Mouse (Mus musculus) gastrocnemius, adult 2 months (tissue): ENCODE measurements around the gene Rap2c. TPM values are rescaled to one million over a fixed set of nuclear protein-coding genes. Genes with fewer than 3 reads are reported as not detected.

ENCODE experiments used
- DNase-seq: peaks from one replicate; pipeline ENCODE4 v3.0.0; 2022
- H3K27ac ChIP-seq: fragments of 200-600 bp; 2 replicates; pipeline ENCODE4 v1.8.1; 2022; ENCODE audit warnings: mild to moderate bottlenecking
- H3K4me3 ChIP-seq: fragments of 200-600 bp; 2 replicates; pipeline ENCODE4 v1.8.1; 2022; ENCODE audit warnings: mild to moderate bottlenecking, moderate library complexity
- CTCF ChIP-seq: fragments of 200-600 bp; IDR thresholded peaks from 2 replicates; pipeline ENCODE4 v1.8.1; 2022; ENCODE audit warnings: antibody characterized with exemption, mild to moderate bottlenecking, moderate library complexity
- intact Hi-C: fragments of 180-260 bp; cut with DNase I; formaldehyde crosslinking; loops from one replicate; pipeline ENCODE4 v1.15.1; 2025
- long read RNA-seq, 2 experiments: library from polyadenylated mRNA; stranded (forward); transcript quantifications; one replicate each; pipeline ENCODE4 v2.0.0; 2021
- total RNA-seq, 2 experiments: library from RNA; stranded (reverse); gene quantifications; 2 replicates each; pipeline ENCODE4 v1.2.3; 2021

The Rap2c gene
- 10 to 100 TPM; 21.8 to 23.3 TPM for total RNA-seq
- long read RNA-seq, experiment 1, partial matches to known transcripts = 0 of 17 reads
- long read RNA-seq, experiment 1, other reads (novel, unspliced or antisense) = 14 of 17 reads
- long read RNA-seq, experiment 2, partial matches to known transcripts = 1 of 18 reads
- long read RNA-seq, experiment 2, other reads (novel, unspliced or antisense) = 14 of 18 reads

DNA sequence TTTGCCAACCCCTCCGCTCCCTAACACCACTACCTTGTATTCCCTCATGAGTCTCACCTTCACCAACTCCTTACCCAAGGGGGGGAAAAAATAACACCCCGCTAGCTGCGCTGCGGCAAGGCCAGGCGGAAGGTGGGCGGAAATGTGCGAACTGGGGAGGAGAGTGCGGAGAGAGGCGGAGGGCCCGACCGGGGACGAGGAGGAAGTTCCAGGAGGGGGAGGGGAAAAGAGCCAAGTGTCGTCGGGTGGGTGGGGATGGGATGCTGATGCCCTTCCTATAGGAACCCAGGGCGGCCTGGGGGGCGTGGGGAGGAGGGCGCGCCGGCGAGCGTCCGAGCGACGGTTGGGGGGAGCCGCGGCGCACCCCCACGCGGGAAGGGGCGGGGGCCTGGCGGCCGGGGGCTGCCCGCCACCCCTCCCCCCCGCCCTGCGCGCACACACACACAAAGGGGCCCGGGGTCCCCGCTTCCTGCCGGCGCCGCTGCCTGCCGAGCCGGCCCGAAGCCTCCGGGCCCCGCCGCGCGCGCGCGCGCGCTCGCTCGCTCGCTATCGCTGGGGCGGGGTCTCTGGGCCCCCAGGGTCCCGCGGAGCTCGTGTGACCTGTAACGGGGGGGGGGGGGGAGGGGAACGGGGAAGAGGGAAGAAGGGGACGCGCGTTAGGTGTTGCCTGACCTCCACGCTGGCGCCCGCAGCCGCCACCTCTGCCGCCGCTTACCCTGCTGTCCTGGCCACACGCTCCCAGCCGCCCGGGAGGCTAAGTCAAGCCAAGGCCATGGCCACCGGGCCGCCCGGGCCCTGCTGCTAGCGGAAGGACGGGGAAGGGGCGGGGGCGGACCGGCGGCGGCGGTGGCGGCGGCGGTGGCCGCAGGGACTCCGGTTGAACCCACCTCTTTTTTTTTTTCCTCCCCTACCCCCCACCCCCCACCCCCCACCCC, at the start of gene Rap2c:
TSS of gene Rap2c (minus strand) at position 168 of the 935 bp plus-strand sequence.
- no peak for TF ChIP-seq CTCF
- H3K4me3 ChIP-seq = peak within 1 kb of the TSS; percentile 83
- intact Hi-C loops = no loop called here

DNA sequence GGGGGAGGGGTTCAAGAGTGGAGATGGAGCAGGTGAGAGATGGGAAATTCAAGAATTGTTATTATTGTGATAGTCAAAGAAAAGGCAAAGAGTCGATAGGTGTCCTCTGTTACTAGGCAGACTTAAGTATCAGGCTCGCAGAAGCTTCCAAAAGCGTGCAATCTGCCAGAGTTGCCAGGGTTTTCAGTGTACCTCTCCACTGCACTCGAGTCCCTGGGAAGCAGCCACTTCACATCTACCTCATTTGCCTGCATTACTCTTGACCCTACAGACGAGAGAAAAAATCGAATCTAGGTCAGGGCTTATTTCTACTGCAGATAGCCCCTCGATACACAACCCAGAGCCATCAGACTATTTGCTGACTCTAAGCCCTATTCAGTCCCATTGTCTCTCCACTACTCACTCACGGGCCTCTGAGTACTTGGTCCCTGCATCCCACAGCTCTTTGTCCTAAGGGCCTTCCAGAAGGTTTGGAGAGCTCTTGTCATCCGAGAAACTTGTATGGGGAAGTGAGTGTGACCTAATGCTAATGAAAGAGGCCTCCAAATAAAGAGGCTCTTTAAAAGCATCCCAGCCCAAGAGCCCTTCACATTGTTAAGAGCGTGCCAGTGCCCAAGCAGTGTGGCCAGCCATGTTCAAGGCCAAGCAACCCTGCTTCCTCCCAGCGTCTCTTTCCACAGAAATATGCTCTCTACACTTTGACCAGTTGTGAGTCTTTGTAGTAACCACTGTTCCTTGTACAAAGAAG, 48.9 kb upstream of the Rap2c start:
- no peak for DNase-seq
- intact Hi-C loops = no loop called here
- H3K27ac ChIP-seq = no peak overlapping the region
- no peak for TF ChIP-seq CTCF
- H3K4me3 ChIP-seq = no peak overlapping the region

More for the DNA sequence above, at the start of gene Rap2c:
- peak within 1 kb of the TSS; percentile 95 for H3K27ac ChIP-seq
- DNase-seq = peak; percentile 59

DNA sequence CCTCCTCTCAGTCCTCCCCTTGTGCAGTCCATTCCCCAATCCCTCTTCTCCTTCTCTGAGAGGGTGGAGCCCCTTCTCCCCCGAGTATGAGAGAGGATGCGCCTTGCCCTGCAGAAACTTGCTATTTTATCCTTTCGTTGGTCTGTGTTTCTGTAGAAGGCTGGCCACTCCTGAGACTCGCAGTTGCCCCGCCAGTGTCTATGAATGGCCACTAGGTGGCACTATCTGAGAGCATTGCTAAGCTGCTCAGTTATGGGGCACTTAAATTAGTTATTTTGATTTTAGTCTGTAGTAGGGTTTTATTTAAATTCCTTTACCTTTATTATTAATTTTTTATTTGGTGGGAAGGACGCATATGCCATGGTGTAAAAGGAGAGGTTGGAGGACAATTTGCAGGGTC, 48.0 kb upstream of the Rap2c start:
- H3K4me3 ChIP-seq = no peak overlapping the region
- peak; percentile 37 for DNase-seq
- peak; percentile 91 for TF ChIP-seq CTCF
- intact Hi-C loops = loop anchor here (2.0 kb wide), 1 partner anchor 309 kb away; no protein-coding TSS in a partner anchor
- no peak overlapping the region for H3K27ac ChIP-seq

DNA sequence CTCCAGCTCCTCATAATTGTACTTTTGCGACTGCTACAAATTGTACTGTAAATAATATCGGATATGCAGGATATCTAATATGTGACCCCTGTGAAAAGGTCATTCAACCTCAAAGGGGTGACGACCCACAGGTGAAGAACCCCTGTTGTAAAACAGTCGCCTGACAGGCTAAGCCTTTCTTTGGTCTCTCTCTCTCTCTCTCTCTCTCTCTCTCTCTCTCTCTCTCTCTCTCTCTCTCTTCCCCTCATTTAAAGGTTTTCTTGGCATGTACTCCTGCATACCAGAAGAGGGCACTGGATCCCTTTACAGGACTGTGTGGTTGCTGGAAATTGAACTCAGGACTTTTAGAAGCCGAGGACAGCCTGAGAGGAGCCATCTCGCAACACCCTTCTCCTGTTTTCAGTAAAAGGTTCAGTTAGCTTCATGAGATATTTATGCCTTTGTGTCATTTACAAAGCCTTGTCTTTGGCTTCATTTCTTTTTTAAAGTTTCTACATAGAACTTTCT, 47.4 kb upstream of the Rap2c start:
- no peak for TF ChIP-seq CTCF
- intact Hi-C loops = loop anchor here (2.0 kb wide), 1 partner anchor 310 kb away; no protein-coding TSS in a partner anchor
- H3K27ac ChIP-seq = no peak overlapping the region

DNA sequence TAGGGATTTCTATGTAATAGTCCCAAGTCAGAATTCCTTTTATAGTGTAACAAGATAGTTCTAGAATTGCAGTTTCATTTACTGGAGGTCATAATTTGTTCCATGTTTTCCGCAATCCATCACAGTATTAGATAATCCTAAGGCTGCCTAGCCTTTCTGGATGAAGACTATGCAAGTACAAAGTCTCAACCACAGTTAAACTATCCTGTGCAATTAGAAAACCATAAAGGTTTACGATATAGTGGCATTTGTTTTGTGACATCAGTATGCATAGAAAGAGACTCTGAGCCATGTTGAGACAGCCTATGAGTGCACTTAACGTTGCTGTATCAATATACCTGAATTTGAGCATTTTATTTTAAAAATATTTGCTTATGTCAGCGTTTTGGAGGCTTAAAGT, 42.4 kb upstream of the Rap2c start:
- intact Hi-C loops = no loop called here
- TF ChIP-seq CTCF = no peak
- no peak for DNase-seq
- Histone ChIP-seq H3K27ac (no peak overlapping the region), H3K4me3 (no peak overlapping the region)

More for the DNA sequence above, 47.4 kb upstream of the Rap2c start:
- no peak overlapping the region for H3K4me3 ChIP-seq
- no peak for DNase-seq

DNA sequence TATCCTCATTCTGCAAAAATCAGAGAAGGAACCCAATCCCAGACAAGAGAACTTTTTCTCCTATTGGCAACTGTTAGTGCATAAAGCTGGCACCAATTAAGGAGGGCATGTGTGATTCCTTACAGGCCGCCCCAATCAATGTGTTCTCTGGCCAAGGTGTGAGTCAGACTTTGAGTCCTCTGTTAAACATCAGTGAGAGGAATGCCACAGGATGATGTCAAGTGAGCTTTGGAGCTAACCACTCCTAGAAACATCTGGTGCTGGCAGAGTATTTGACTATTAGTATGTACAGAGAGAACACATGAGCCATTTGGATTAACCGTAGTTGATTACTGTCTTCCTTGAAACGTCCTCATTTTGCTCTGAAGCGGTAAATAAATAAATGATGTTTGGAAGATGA, 40.9 kb upstream of the Rap2c start:
- DNase-seq = no peak
- intact Hi-C loops = no loop called here

DNA sequence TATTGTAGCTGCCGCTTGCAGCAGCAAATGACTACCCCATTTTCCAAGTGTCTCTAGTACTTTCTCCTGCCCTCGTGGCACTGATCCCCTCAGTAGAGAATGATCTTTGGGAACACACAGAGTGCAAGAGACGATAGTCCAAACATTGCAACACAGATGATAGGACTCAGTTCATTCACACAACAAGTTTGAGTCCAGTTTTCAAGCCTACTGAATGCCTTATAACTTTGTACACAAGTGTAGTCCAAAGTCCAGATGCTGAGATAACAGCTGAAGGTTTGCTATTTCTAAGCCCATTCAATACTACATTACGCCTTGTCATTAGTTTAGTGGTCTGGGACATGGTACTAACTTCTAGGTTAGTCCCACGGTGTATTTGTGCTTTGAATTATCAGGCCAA, 40.5 kb upstream of the Rap2c start:
- no peak for DNase-seq
- TF ChIP-seq CTCF = no peak
- no peak overlapping the region for H3K4me3 ChIP-seq
- intact Hi-C loops = no loop called here
- no peak overlapping the region for H3K27ac ChIP-seq

More for the DNA sequence above, 40.9 kb upstream of the Rap2c start:
- H3K27ac ChIP-seq = peak overlapping the region; percentile 28; the same call in 1 of the 2 replicates
- H3K4me3 ChIP-seq = no peak overlapping the region
- TF ChIP-seq CTCF = no peak

DNA sequence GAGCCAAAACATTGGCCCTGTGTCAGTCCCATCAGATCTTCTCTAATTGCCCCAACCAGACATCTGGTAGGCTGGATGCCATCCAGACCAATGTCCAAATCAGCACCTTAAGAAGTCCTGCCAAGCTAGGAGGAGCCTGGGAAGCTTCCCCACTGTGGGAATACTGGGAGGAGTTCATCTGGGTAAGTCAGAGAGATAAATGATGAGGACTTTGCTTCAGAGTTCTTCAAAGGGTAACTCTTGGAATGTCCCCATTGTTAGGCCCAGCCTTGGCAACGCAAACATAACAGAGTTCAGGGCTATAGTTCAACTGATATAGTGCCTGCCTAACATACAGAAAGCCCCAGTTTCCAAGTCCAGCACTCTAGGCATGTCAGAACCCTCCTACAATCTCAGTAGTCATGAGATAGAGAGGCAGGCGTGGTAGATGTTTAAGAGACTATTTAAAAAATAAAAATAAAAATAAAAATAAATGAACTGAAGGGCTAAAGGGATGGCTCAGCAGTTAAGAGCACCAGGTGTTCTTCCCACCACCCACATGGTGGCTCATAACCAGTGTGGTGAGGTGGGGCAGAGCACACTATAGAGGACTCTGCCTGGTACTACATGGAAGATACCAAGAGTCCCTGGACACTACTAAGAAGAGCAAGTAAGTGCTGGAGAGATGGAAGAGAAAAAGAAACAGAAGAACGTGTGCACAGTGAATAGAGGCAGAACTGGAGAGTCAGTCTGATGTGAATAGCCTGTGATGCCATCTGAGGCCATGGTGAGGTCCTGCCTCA, 34.1 kb upstream of the Rap2c start:
- no peak overlapping the region for H3K27ac ChIP-seq
- DNase-seq = no peak
- intact Hi-C loops = no loop called here
- no peak overlapping the region for H3K4me3 ChIP-seq
- TF ChIP-seq CTCF = no peak

DNA sequence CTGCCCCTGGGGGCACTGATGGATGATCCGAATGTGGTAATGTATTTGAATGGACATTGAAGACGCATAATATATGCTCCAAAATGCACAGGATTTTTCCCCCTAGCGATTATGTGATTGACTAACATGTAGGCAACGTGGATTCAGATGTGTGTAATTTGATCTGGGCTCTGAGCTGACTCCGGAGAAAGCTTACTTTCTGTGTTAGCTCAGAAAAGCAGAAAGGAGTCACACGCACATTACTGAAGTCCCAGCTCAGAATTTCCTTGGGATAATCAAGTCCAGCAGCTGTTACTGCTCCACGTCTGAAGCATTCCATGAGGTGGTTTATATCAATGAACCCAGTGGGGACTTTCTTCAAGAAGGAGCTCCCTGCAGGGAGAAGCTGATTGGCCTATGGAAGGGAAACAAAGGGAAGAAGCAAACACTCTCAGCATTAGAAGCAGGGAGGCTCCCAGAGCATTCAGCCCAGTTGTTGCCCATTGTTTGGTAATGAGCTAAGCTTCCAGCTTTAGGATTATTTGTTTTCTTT, 17.9 kb upstream of the Rap2c start:
- Histone ChIP-seq H3K4me3 (no peak overlapping the region), H3K27ac (no peak overlapping the region)
- intact Hi-C loops = no loop called here
- TF ChIP-seq CTCF = no peak
- DNase-seq = no peak

DNA sequence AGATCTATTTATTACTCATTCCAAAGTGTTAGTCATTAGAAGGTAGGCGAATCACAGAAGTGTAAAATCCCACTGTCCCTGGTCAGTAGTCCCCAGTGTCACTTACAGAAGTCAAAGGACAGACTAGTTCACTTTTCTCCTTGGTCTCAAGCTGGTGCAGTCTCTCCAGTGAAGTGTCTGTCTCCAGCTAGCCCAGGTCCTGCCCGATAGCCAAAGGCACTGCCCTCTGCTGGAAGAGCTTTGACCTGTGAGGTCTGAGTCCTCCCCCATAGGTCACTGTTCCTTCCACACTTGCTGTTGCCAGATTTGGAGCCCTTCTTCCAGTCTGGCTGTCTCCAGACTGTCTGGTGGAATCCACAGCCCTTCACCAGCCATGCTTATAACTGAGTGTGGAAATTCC, 2.1 kb upstream of the Rap2c start:
- H3K27ac ChIP-seq = peak overlapping the region; percentile 95
- peak overlapping the region; percentile 83 for H3K4me3 ChIP-seq
- intact Hi-C loops = loop anchor here (1.0 to 5.0 kb wide), 2 partner anchors 13 to 343 kb away; no protein-coding TSS in a partner anchor
- DNase-seq = peak; percentile 72
- peak; percentile 68 for TF ChIP-seq CTCF

DNA sequence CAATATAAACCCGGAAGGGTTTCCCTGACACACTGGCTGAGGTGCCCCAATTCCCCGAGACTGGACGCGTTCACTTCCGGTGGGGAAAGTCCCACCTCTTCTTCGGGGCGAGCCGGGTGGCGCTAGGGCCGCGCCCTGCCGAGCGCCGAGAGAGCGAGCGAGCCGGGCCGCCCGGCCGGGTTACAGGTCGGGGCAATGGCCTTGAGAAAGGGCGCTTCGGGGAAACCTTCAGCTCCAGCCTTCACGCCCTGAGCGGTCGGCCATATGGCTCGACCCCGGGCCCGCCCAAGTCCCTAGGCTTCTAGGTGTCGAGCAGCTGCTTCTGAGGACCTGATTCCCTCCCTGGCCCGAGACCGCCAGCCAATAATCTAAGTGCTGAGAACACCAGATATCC, 965 bp upstream of the Rap2c start:
- H3K27ac ChIP-seq = peak overlapping the region; percentile 95
- intact Hi-C loops = no loop called here
- peak overlapping the region; percentile 83 for H3K4me3 ChIP-seq
- TF ChIP-seq CTCF = no peak
- DNase-seq = peak; percentile 87
